Mouse (Mus musculus) bone marrow, adult 2 months (tissue): ENCODE measurements around the gene Ubap2.

Experiments used
- CTCF ChIP-seq: fragments of 200-500 bp; IDR thresholded peaks from 2 replicates; pipeline ENCODE4 v1.5.1; 2011; ENCODE audit warnings: low read length, control low read depth; ENCODE audit not compliant: control insufficient read depth, insufficient read depth
- POLR2A ChIP-seq: fragments of 200-500 bp; IDR thresholded peaks from 2 replicates; pipeline ENCODE4 v1.6.1; 2011; ENCODE audit warnings: low read depth, mild to moderate bottlenecking, control low read depth, low read length, borderline replicate concordance; ENCODE audit not compliant: control insufficient read depth

DNA sequence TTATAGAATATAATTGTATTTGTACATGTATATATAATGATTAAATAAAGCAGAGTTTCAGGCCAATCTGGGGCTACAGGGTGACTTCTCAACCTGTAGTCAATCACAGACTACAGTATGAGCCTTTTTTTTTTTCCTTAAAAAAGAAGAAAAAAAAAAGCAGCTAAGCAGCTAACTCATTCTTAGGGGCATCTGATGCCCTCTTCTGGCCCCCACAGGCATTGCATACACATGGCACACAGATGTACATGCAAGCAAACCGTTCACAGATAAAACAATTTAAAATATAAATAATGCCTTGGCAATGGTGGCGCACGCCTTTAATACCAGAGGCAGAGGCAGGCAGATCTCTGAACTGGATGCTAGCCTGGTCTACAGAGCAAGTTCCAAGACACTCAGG, 48.6 kb downstream of the Ubap2 start:
- no peak for TF ChIP-seq POLR2A
- TF ChIP-seq CTCF = peak; percentile 52
